Comparison of ENCODE assay signal across 29 mouse cellular contexts in the genomic region with DNA sequence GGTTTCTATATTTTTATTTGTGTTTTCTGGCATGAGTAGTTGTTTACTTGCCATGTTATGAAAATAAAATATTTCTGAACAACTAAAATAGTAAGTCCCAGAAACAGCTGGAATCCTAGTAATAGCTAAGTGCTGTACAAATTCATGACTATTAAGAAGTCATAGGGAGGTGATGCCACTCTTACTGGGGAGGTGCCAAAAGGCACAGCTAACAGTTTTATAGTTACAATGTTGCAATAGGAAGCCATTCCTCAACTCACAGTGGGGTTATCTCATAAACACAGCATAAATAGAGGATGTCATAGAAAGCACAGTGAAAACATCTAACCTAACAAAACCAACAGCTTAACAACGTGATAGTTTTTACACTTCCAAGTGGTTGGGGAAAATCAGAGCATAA. TPM values are rescaled to one million over a fixed set of nuclear protein-coding genes. Genes with fewer than 3 reads are reported as not detected.
DNase-seq lines count a peak whose midpoint lies in the region; ATAC-seq and TF ChIP-seq lines count a peak whose summit lies in the region.
"Had no signal": no experiment of that assay in that cellular context is flagged by ENCODE, and none has a peak within 500 bp of the region (broad histone marks: within the 10 kb centered on the region; RNA-seq: fewer than 3 reads in every experiment).

No protein-coding gene starts in this region.

- H3K4me3 ChIP-seq in lung, postnatal 0 days (ENCODE audit: low read depth, low read length): no peak overlapping the region
- H3K4me3 ChIP-seq: embryonic facial prominence, embryonic 13.5 days; embryonic facial prominence, embryonic 15.5 days; erythroblast, embryonic 14.5 days; forebrain, embryonic 10.5 days; forebrain, embryonic 12.5 days had no signal

- no peaks in the 10 kb centered on the region for H3K9me3 ChIP-seq in lung, postnatal 0 days (ENCODE audit: low read length)
- H3K9me3 ChIP-seq: embryonic facial prominence, embryonic 13.5 days; embryonic facial prominence, embryonic 15.5 days; forebrain, embryonic 10.5 days; forebrain, embryonic 12.5 days; G1E had no signal

- no peak overlapping the region for H3K9ac ChIP-seq in lung, postnatal 0 days (replicated peaks; ENCODE audit: low read depth)
- H3K9ac ChIP-seq: embryonic facial prominence, embryonic 13.5 days; embryonic facial prominence, embryonic 15.5 days; forebrain, embryonic 12.5 days had no signal

- no peaks in the 10 kb centered on the region for H3K36me3 ChIP-seq in lung, postnatal 0 days (ENCODE audit: insufficient read depth, low read length)
- H3K36me3 ChIP-seq: embryonic facial prominence, embryonic 13.5 days; embryonic facial prominence, embryonic 15.5 days; forebrain, embryonic 10.5 days; forebrain, embryonic 12.5 days; G1E had no signal

- H3K27me3 ChIP-seq in lung, postnatal 0 days (replicated peaks; ENCODE audit: insufficient read depth, low read length): no peaks in the 10 kb centered on the region
- H3K27me3 ChIP-seq: embryonic facial prominence, embryonic 13.5 days; forebrain, embryonic 12.5 days had no signal

- TF ChIP-seq CTCF in lung, postnatal 0 days (IDR thresholded peaks at IDR 0.05): no peak

- no peak for TF ChIP-seq EP300 in lung, postnatal 0 days (IDR thresholded peaks at IDR 0.05)

- no peak overlapping the region for H3K27ac ChIP-seq in lung, postnatal 0 days (ENCODE audit: low read length)
- H3K27ac ChIP-seq: embryonic facial prominence, embryonic 13.5 days; embryonic facial prominence, embryonic 15.5 days; forebrain, embryonic 10.5 days; forebrain, embryonic 12.5 days had no signal

- peak; percentile 68 for ATAC-seq in lung, postnatal 0 days
- ATAC-seq in megakaryocyte progenitor cell, adult 5-6 weeks (replicated peaks; ENCODE audit: poor library complexity): peak; percentile 37; the same call in 1 of the 2 replicates
- ATAC-seq: activated CD4-positive, CD25-positive, alpha-beta regulatory T cell, adult 4 months; CD4-positive, CD25-positive, alpha-beta regulatory T cell, adult 4 months; forebrain, embryonic 14.5 days; forebrain, embryonic 16.5 days; Patski had no signal

- no peak overlapping the region for H3K4me2 ChIP-seq in lung, postnatal 0 days (replicated peaks; ENCODE audit: low read depth, low read length)
- H3K4me2 ChIP-seq: embryonic facial prominence, embryonic 13.5 days; embryonic facial prominence, embryonic 15.5 days; forebrain, embryonic 12.5 days had no signal

- no peaks in the 10 kb centered on the region for H3K4me1 ChIP-seq in lung, postnatal 0 days (ENCODE audit: insufficient read depth, low read depth, low read length)
- H3K4me1 ChIP-seq: embryonic facial prominence, embryonic 13.5 days; embryonic facial prominence, embryonic 15.5 days; forebrain, embryonic 10.5 days; forebrain, embryonic 12.5 days had no signal

- peak; percentile 63 for DNase-seq in lung, postnatal 0 days (ENCODE audit: low spot score)
- no peak for DNase-seq in lung, postnatal 4 days
- peak; percentile 66 for DNase-seq in 416B (ENCODE audit: low read depth)
- DNase-seq in adipocyte (ENCODE audit: low spot score): peak; percentile 28
- no peak for DNase-seq in gastrocnemius, adult 8-10 months (ENCODE audit: low spot score in 2 of 2)
- no peak for DNase-seq in neural tube, embryonic 10.5 days (ENCODE audit: extremely low spot score, low spot score)
- DNase-seq: adrenal gland, postnatal 25 days; B cell, adult 2 months; cerebellum, adult 11 months; cerebellum, adult 18-20 months; cerebellum, adult 8-10 months; cerebellum, adult 9-11 months; cerebellum, postnatal 14 days; cerebellum, postnatal 36 days; embryo, embryonic 11 days had no signal

- 50% methylated on average over 1 of the region's 1 CpGs for WGBS in lung, postnatal 0 days

RNA-seq across cellular contexts. Expression of a gene that starts 41.7 kb away (rescaled TPM):
- polyA plus RNA-seq in lung, postnatal 0 days (2015; fragmentation: Nextera tagmentation; extraction: Ambion mirVana): 0.63 and 0.67 TPM in 2 replicates
- not detected in 2 replicates for total RNA-seq in megakaryocyte progenitor cell, adult 5-6 weeks (2015)
- not detected in 2 replicates for total RNA-seq in megakaryocyte progenitor cell, adult 5-6 weeks (2017)
- under 1 TPM; 0.19 to 0.46 (median 0.37) TPM for total RNA-seq in gastrocnemius, adult 8-10 months (2022)
- total RNA-seq: CH12.LX; common myeloid progenitor, adult 5-6 weeks had no signal
- polyA plus RNA-seq: activated CD4-positive, CD25-positive, alpha-beta regulatory T cell, adult 4 months; CD4-positive, CD25-positive, alpha-beta regulatory T cell, adult 4 months; erythroblast, embryonic 14.5 days; G1E; Patski had no signal

Comparison
In these comparisons a context has a peak if more than half of its experiments do, and no peak if none do; other contexts are left out.
1. DNase-seq: peak in lung, postnatal 0 days (single experiment), 416B (single experiment) and adipocyte (single experiment); none in lung, postnatal 4 days (0 of 2), gastrocnemius, adult 8-10 months (0 of 2) and neural tube, embryonic 10.5 days (single experiment).